Mouse (Mus musculus): ENCODE measurements around the gene Fyb2.

DNA sequence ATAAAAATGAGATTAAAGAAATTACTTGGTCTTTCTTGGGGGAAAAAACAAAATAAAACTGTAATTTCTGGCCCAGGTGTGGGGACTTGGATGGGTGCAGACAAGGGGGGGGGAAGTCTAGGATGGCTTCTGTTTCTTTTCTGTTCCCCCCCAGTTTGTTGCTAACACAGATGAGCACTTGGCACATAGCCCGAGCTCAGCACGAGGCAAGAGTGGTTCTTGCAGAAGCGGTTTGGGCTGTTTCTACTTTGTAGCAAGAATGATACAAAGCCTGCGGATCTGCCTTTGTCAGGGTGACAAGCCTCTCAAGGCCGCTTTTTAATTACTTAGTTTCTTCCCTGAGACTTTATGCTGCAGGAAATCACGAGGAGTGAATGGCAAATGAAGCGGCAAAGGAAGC, 43.4 kb downstream of the Fyb2 start:
- no peak for TF ChIP-seq POLR2A (IDR thresholded peaks at IDR 0.05; ENCODE audit: extremely low read depth, insufficient read depth, low read length)
- TF ChIP-seq CTCF (IDR thresholded peaks at IDR 0.05; ENCODE audit: extremely low read depth, insufficient read depth, low read length), result no peak
